Mouse (Mus musculus): ENCODE results near the gene Tfb1m. TPM values are rescaled to one million over a fixed set of nuclear protein-coding genes. Genes with fewer than 3 reads are reported as not detected.
A peak's percentile ranks its signal among the peaks of the same experiment; 100 is the strongest.

The Tfb1m gene
- total RNA-seq (2022) = 10 to 100 TPM; 12.3 to 14.2 (median 13.2) TPM

DNA sequence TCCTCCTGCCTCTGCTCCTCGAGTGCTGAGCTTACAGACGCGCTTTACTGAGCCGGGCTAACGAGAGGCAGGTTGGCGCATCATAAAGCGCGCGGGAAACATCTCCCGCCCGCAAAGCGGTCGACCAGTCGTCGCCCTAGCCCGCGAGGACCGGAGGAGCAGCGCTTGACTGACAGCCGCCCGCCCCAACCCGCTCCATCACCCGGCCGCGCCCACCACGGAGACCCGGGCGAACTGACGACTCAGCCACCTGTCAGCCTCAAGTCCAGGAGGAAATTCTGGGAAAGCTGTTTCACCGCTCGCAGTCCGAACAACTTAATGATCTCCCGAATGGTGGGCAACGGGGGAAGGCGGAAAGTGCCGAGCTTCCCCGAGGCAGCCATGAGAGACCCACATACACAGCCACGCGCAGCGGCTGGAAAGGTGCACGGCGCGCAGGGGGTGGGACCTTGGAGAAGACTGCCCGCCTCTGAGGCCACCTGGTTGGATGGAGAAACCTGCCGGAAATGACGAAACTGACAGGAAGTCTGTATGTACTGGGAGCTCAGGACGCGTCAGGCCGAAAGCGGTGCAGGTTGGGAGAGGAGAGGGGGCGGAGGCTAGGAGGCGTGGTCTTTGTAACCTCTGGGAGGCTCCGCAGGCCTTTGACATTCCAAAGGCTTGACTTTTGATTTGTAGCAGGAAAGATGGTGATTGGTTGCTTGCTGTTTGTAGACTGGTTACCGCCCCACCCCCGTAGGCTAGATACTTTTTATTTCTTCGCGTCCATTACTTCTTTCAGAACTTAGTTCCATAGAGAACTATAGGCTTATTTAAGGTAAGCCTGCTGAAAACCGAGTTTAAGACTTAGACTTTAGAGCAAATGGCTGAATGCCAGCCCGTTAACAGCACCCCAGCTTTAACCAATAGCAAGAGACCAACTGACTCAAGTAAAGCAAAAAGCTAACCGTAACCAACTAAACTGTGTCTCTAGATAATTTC, at the start of gene Tfb1m:
Tfb1m (minus strand) TSS at position 451 of the 981 bp plus-strand sequence.
- DNase-seq = peak; percentile 99

DNA sequence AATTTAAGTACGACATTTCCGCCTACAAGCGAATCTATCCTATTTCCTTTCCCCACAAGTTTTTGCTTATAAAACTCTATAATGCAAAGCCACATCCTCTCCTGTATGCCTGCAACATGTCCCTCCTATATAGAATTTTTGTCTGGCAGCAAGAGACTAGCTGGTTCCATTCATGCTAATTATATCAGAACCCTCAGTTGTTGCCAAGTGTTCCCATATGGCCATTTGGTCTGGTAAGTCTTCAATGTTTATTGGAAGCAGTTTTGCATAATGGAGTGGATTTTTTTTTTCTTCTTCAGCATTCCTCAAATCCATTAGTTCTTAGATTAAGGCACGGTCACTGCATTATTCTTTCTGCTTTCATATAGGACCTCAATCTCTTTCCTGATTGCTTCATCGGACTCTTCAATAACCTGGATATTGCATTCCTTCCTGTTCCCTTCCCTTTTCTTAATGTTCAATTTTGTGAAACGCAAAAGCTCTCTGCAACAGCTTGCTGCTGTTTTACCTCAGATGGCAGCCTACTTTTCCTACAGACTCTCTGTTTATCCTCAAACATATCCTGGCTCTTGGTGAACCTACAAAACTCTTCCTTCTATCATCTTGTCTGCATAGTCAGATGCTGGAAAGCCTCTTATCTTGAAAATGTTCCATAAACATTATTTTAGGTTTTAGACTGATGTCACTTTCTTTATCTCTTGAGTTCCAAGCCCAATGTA, 45.5 kb upstream of the Tfb1m start:
- DNase-seq = no peak

DNA sequence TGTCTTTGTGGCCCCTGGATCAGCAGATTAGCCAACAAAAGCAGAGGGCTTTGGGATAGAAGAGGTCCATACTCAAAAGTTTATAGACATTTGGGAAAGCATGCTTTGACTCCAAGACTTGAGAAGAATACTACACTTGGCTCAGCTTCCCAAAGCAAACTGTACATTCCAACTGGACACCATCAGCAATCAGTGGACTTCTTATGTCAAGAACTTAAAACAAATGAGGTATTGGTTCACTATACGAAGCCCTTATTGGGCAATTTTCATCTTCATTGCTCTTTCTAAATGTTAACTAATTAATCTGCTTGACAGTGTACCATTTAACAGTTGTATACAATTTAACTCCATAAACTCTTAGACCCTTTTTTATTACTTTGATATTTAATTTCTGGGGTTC, 40.8 kb upstream of the Tfb1m start:
- DNase-seq = no peak

DNA sequence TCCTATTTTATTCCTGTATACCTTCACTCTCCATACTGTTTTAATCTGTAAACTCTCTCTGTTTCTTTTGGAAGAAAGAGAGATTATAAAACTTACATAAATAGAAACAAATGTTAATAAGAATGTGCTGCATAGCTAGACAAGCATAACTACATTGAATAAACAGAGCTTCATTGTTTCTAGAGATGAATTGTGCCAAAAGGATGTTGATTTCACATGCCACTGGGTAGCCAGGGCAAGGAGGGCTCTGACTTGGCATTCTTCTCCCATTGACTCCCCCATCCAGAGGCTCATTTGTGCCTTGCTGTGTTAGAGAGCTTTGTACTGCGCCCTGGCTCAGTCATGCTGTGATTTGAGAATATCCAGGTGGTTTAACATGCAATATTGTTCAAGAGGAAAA, 40.3 kb upstream of the Tfb1m start:
- no peak for DNase-seq

DNA sequence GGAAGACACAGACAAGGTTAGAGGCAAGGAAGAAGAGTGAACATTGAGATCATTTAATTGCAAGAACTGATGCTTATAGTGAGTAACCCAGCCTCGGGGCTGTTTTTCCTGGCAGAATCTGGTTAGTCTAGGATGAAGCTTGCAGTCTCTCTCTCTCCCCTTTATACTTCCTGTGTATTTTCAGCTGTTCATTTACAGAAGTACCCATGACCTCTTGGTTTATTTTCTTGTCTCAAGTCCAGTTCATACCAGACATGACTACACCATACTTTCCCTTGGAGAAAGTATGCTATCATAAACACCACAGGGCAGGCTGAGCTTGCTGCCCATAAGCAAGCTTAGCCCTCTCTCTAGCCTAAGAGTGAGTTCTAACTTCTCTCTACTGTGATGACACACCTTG, 39.5 kb upstream of the Tfb1m start:
- DNase-seq = no peak

DNA sequence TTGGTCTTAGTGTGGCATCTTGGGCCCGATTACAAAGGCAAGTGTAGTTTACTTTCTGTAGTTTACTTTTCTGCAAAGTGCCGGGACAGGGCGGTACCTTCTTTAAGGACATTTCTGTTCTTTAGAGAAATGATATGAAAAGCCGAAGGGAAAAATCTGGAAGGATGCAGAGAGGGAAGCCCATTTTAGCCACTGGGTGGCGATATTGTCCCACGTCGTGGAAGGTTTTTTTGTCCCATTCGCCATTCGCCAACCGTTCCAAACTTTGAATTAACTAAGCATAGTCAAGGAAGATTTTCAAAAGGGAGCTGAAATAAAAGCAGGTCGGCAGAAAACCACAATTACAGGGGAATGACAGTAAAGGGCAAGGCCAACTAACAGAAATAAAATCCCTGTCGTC, 13.3 kb upstream of the Tfb1m start:
- peak; percentile 64 for DNase-seq

DNA sequence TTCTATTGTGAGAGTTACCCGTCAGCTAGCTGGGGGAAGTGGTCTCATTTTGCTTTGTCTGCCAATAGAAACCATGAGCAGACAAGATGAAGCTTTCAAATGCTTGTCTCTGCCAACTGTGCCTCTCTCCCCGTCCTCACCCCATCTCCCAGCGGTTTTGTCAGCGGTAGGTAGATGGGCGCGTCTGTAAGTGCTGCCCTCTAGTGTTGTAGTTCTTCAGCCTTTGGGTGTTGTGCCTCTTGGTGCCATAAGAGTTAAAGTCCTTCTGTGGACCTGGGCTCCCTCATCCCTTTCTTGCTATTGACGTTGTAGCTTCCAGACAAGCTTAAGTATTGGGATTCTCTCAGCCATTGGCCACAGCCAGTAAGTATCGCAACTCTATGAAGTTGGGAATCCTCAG, 4.8 kb upstream of the Tfb1m start:
- DNase-seq = no peak

DNA sequence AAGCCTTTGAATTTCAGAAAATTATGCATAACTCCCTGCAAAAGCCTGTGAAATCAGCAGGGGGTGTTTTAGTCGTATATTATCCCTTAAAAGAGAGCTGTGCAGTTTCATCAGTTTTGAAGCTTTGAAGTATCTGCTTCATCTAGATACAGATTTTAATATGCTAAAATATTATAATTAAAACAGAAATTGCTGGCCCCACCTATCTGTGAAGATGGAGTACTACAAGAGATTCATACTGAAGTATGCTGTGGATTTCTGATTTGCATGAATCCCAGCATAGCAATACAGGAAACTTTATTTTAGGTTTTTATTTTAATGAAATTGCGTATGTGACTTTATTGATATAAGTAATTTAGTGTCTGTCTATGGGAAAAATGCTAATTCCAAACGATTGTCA, 3.0 kb upstream of the Tfb1m start:
- DNase-seq = no peak

DNA sequence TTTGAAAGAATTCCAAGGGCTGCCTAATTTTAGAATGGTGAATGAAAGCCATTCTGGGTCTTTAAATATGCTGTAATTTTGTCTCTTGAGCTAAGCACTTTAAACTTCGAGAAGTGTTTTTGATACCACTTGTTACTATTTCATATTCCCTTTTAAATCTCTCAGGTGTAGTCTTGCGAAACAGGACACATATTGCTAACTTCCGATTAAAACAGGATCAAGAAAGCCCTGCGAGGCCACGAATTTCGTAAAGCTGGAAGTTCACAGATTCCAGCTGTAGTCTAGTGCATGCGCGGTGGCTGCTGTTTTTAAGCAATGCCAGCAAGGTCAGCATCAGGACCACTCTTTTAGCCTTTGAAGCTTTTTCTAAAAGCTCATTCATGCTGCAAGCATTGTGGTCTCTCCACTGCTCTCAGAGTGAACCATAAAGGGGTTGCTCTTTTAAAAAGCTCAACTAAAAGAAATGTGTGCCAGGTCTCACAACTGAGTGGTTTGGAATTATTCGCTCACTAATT, 832 bp upstream of the Tfb1m start:
- DNase-seq = no peak

DNA sequence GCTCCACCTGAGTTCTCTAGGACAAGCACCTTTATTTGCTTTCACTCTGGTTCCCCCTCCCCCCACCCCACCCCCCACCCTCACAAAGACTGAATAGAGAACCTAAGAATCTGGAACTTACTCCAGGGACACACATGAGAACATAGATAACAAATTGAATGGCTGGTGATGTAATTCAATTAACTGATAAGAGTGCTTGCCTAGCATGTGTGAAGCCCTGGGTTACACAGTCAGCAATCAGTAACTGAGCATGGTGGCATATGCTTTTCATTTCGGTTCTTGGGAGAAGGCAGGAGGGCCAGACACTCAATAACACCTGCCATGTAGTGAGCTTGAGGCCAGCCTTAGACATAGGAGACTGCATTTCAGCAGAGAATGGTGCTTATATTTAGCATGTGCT, 1.3 kb downstream of the Tfb1m start:
- no peak for DNase-seq

DNA sequence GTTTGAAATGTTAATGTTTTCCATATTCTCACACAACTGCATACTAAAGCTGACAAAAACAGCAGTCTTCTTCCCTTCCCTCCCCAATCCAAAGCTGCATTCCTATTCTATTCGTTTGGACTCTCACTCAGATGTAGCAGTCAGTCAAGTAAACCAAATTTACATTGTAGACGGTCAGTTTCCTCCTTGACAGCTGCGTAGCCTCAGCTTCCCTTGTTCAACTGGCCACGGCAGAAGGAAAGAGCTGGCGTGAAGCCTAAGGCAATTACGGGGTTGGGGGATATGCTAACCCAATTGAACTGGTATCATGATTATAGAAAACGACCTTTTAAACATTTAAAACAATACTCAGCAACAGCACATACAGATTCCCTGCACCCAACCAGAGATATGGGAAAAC, 9.9 kb downstream of the Tfb1m start:
- no peak for DNase-seq

DNA sequence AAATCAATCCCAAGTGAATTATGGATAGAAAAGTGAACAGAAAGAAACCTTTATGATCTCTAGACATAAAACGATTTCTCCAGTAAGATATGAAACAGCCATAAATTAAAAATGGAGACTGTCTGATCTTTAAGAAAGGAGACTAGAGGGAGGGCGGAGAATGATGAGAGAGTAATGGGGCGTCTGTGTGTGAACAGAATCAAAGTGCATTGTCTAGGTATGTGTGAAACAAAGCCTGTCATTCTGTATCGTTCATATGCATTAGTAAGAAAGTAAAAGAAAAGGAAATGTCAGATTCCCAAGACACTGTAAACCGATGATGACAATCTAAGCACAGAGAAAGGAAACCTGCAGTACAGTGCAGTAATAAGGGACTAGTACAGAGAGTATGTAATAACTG, 16.5 kb downstream of the Tfb1m start:
- no peak for DNase-seq

DNA sequence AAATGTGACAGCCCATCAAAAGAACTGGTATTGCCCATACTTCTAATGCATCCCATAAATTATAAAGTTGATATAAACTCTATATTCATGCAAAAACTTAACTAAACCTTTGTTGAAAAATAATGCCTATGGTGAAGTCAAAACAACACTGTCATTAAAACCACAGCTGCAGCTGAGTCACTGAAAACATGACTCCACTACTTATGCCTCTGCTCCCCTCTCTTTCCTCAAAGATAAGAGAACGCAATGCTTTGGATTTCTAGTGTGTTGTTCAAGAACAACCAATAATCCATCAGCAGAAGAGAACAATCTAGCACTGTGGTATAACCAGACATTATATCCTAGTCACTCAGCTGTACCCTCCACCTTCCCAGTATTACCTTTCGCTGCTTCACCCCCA, 17.3 kb downstream of the Tfb1m start:
- DNase-seq = no peak

DNA sequence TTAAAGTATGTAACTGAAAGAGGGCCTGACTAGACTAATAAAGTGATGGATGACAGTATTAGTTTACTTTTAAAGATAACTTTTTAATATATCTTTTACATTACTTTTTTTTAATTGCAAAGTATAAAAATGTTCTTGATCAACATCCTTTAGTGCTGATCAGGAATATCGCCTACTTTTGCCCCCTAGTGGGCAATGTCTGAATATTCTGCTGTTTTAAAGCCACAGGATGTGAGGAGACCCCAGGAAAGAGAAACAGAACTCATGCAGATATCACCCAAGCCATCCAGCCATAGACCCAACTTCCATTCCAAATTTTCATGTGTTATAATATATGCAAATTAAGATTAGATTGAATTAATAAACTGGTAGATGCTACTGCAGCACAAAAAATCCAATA, 24.2 kb downstream of the Tfb1m start:
- no peak for DNase-seq

DNA sequence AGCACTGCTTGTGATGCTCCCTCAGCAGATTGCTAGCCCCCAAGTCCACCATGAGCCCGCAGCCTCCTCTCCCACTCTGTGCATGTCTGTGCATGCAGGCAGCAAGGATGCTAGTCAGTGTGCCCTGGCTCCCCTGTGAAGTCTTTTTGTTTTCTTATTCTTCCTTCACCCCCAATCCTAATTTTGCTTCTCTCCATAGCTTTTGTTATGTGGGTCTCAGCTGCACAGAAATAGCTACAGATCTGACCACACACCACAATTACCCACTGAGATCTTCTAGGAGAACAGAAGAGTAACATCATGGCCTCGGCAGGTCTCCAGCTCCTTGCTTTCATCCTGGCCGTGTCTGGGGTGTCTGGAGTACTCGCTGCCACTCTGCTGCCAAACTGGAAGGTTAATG, 25.3 kb downstream of the Tfb1m start, which contains the start of gene Cldn20:
Cldn20 (plus strand) TSS at position 301 of the 400 bp plus-strand sequence.
- DNase-seq = no peak

DNA sequence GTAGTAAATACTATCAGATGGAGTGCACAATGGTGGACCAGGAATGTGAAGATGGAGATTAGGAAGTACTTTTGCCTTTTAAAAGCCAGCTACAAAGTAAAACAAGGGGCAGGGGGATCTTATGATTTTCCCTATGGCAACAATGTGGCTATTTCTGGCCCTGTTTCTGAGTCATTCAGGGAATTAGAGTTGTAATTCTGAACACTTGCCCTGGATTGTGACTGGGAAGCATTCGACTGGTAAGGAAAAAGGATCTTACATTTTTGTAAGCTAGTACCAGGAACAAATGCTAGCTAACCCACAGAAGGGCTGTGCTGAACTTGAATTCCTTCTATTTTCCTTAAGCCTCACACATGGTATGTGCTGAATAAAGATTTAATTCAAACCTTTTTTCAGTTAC, 25.9 kb downstream of the Tfb1m start:
- no peak for DNase-seq

DNA sequence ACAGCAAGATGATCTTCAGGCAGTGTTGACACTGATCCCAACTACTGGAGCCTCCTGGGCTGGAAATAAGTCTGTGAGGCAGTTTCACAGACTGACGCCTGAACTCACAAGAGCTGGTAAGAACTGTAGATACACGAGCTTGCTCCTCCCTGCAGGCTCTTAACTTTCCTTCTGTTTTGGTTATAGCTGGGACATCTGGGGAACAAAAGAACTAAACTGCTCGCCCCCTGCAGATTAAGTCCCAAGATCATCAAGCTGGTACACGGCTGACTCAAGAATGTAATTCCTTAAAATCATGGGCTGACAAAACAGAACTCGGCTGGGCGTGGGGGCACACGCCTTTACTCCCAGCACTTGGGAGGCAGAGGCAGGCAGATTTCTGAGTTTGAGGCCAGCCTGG, 27.0 kb downstream of the Tfb1m start:
- no peak for DNase-seq

DNA sequence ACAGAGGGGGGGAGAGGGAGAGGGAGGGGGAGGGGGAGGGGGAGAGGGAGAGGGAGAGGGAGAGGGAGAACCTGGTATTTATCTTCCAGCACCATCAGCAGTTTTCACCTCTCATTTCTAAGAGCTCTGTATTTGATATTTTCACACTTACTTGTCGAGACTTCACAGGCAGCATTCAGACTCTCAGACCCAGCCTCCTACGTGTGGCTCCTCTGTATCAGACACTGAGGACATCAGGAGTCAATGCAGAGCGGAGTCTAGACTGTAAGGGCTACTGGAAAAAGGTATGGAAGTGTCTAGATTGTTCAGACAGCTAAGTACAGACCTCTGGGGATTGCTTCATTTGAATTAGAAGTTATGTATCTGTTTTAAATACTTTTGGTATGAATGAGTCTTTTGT, 28.1 kb downstream of the Tfb1m start:
- DNase-seq = no peak

DNA sequence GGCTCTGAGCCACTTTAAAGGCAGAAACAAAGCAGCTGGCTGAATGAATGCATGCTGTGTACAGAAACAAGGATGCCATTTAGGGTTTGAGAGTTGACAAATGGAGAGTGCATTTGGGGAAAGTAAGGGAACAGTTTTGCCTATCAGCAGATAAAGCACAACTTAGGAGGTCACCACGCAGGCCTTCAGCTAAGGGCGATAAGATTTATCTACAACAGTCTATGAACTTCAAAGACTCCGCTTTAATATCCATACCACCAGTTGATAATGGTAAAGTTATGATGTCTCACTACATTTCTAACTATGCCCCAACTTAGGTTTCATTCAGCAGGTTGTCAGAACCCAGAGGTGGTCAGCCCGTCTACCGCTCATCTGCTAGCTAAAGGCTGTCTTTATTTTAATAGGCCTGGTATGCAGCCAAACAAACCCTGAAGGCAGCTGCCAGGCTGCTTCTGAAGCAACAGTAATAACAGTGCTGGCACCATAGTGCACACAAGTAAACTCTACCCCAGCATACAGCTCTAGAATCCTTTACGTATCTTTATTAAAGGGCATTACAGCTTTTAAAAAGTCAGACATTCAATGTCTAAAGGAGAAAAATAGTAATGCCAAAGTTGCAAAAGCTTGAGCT, 29.6 kb downstream of the Tfb1m start:
- no peak for DNase-seq

DNA sequence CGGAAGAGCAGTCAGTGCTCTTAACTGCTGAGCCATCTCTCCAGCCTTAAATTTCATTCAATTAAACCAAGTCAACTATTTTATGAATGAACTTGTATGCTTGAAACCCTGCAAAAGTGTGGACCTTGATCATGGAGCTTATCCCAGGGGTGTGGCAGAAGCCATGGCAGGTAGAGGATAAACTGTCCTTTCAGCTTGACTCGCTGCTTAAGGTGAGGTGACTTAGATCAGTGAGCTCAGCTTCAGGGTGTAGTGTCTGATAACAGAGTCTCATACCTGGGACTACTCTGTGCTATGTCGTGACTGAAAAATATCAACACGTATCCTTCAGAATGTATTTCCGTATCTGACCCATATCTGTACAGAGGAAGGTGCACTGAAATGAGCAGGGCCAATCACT, 37.2 kb downstream of the Tfb1m start:
- DNase-seq = no peak

DNA sequence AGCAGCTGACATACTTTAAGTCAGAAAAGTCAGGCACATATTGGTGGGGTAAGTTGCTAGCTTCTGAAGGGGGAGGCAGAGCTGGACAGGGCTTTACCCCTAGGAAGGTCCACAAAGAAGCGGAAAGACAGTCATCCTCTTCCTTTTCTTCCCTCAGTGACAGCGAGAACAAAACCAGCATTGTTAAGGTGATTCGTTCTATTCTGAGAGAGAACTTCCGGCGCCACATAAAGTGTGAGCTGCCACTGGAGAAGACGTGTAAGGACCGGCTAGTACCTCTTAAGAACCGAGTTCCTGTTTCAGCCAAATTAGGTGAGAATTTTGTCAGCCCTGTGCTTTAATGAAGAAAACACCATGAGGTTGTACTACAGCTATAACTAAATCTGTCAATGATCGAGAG, 41.2 kb downstream of the Tfb1m start:
- DNase-seq = no peak

DNA sequence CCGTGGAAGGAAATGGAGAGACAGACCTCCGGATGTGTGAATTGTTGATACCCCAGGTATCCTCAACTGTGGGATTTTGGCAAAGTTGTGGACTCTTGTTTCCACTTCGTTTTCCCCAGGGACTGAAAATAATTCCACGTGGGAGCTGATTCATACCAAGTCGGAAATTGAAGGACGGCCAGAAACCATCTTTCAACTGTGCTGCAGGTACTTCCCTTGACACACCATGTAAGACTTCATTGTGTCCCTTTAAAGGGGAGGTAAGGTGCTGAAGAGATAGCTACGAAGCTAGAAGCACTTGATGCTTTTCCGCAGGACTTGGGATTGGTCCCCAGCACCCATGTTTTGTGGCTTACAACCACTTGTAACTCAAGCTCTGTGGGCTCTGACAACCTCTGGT, 41.7 kb downstream of the Tfb1m start:
- DNase-seq = no peak

DNA sequence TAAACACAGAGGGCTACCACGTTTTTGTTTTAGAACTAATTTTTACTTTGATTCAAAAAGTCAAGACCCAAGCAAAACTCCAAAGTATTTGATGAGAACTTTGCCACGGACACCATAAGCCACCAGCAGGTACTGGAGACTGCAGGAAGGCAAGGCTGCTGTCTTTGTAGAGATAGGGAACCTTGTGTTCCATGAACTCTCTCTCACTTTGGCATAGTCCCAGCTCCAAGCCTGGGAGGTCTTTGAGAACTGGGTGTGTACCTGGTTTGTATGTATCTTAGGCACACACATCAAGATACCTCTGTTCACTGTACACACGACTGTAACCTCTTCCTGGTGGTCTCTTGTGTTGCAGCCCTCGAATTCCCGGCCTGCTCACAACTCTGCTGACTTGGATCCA, 43.3 kb downstream of the Tfb1m start:
- DNase-seq = no peak

All from adrenal gland, adult 8-10 months (tissue).